Mouse (Mus musculus) forebrain, embryonic 16.5 days (tissue): ENCODE data around the gene Fry. TPM values are rescaled to one million over a fixed set of nuclear protein-coding genes. Genes with fewer than 3 reads are reported as not detected.

Source experiments
- ATAC-seq: fragments of 200-750 bp; cut with Nextera tagmentation; 2 replicates; pipeline ENCODE4 v1.8.0; 2017; ENCODE audit warnings: mild to moderate bottlenecking, moderate library complexity
- H3K27ac ChIP-seq: fragments of 300-500 bp; sonication (generic); 2 replicates; pipeline ENCODE4 v1.5.1; 2014; ENCODE audit warnings: low read length, control low read depth
- H3K27me3 ChIP-seq: fragments of 300-500 bp; sonication (generic); replicated peaks from 2 replicates; pipeline ENCODE4 v1.6.1; 2014; ENCODE audit warnings: low read length; ENCODE audit not compliant: control insufficient read depth, insufficient read depth
- H3K36me3 ChIP-seq: fragments of 300-500 bp; sonication (generic); 2 replicates; pipeline ENCODE4 v1.6.1; 2014; ENCODE audit not compliant: control insufficient read depth, insufficient read depth
- H3K4me1 ChIP-seq: fragments of 300-500 bp; sonication (generic); replicated peaks from 2 replicates; pipeline ENCODE4 v1.6.1; 2014; ENCODE audit warnings: low read length; ENCODE audit not compliant: control insufficient read depth, insufficient read depth
- H3K4me2 ChIP-seq: fragments of 300-500 bp; sonication (generic); 2 replicates; pipeline ENCODE4 v1.6.1; 2014; ENCODE audit warnings: mild to moderate bottlenecking, low read length, control low read depth
- H3K4me3 ChIP-seq: fragments of 300-500 bp; sonication (generic); replicated peaks from 2 replicates; pipeline ENCODE4 v1.5.1; 2014; ENCODE audit warnings: mild to moderate bottlenecking, low read length, control low read depth
- H3K9ac ChIP-seq: fragments of 300-500 bp; sonication (generic); replicated peaks from 2 replicates; pipeline ENCODE4 v1.6.1; 2014; ENCODE audit warnings: low read depth, low read length, control low read depth
- H3K9me3 ChIP-seq: fragments of 300-500 bp; sonication (generic); 2 replicates; pipeline ENCODE4 v1.6.1; 2016; ENCODE audit warnings: low read length; ENCODE audit not compliant: control insufficient read depth
- WGBS: fragments of 180-500 bp; shearing (Covaris S2); extraction: QIAGEN DNeasy Blood & Tissue Kit; methylation state at CpG from one replicate; pipeline ENCODE4 v1.1.7; 2014; 5-methylcytosine and 5-hydroxymethylcytosine counted together
- polyA plus RNA-seq: library from polyadenylated mRNA; unstranded; fragments of >200 nt; fragmentation: Nextera tagmentation; extraction: Ambion mirVana; gene quantifications from 2 replicates; pipeline ENCODE4 v1.2.1, GENCODE M21; 2015

The Fry gene
- polyA plus RNA-seq, 1 experiment from 2014 or later = 45.4 TPM

- Histone ChIP-seq H3K4me2 (no peak overlapping the region), H3K27ac (no peak overlapping the region), H3K27me3 (no peaks in the 10 kb centered on the region), H3K36me3 (no peaks in the 10 kb centered on the region), H3K9me3 (no peaks in the 10 kb centered on the region), H3K9ac (no peak overlapping the region), H3K4me3 (no peak overlapping the region), H3K4me1 (no peaks in the 10 kb centered on the region)
- no peak for ATAC-seq
- WGBS = 79% methylated on average over 6 of the region's 6 CpGs
Observed at GRCm38 (mm10) chr5:150298969-150299368, 180.5 kb downstream of the Fry start.

GRCm38 (mm10) chr5:150302123-150302522 lies 183.7 kb downstream of the Fry start:
- Histone ChIP-seq H3K4me2 (no peak overlapping the region), H3K9me3 (no peaks in the 10 kb centered on the region), H3K9ac (no peak overlapping the region), H3K27ac (no peak overlapping the region), H3K27me3 (no peaks in the 10 kb centered on the region), H3K4me3 (no peak overlapping the region), H3K36me3 (no peaks in the 10 kb centered on the region), H3K4me1 (no peaks in the 10 kb centered on the region)
- WGBS = 77% methylated on average over 2 of the region's 2 CpGs
- no peak for ATAC-seq

GRCm38 (mm10) chr5:150302996-150303395 lies 184.6 kb downstream of the Fry start:
- WGBS = 82% methylated on average over 5 of the region's 5 CpGs
- Histone ChIP-seq H3K4me1 (no peaks in the 10 kb centered on the region), H3K4me2 (no peak overlapping the region), H3K27me3 (no peaks in the 10 kb centered on the region), H3K27ac (no peak overlapping the region), H3K9me3 (no peaks in the 10 kb centered on the region), H3K9ac (no peak overlapping the region), H3K4me3 (no peak overlapping the region), H3K36me3 (no peaks in the 10 kb centered on the region)
- no peak for ATAC-seq

GRCm38 (mm10) chr5:150306497-150306896 lies 188.1 kb downstream of the Fry start:
- peaks cover 2% of the 10 kb centered on the region; the same call in 1 of the 2 replicates for H3K9me3 ChIP-seq
- ATAC-seq = no peak
- no peak overlapping the region for H3K4me3 ChIP-seq
- H3K9ac ChIP-seq = no peak overlapping the region
- no peaks in the 10 kb centered on the region for H3K4me1 ChIP-seq
- H3K36me3 ChIP-seq = peaks cover 8% of the 10 kb centered on the region
- no peak overlapping the region for H3K27ac ChIP-seq
- H3K4me2 ChIP-seq = no peak overlapping the region
- WGBS = 92% methylated on average over 5 of the region's 5 CpGs
- H3K27me3 ChIP-seq = no peaks in the 10 kb centered on the region

- 63% methylated on average over 2 of the region's 2 CpGs for WGBS
- no peak overlapping the region for H3K4me3 ChIP-seq
- H3K27ac ChIP-seq = no peak overlapping the region
- peaks cover 2% of the 10 kb centered on the region; the same call in 1 of the 2 replicates for H3K9me3 ChIP-seq
- H3K36me3 ChIP-seq = peaks cover 15% of the 10 kb centered on the region
- no peak overlapping the region for H3K4me2 ChIP-seq
- no peaks in the 10 kb centered on the region for H3K4me1 ChIP-seq
- ATAC-seq = no peak
- no peaks in the 10 kb centered on the region for H3K27me3 ChIP-seq
- H3K9ac ChIP-seq = no peak overlapping the region
Observed at GRCm38 (mm10) chr5:150313229-150313628, 194.8 kb downstream of the Fry start.

- no peak for ATAC-seq
- Histone ChIP-seq H3K9ac (no peak overlapping the region), H3K4me3 (no peak overlapping the region), H3K27me3 (no peaks in the 10 kb centered on the region), H3K4me1 (no peaks in the 10 kb centered on the region), H3K4me2 (no peak overlapping the region), H3K36me3 (peaks cover 15% of the 10 kb centered on the region), H3K9me3 (no peaks in the 10 kb centered on the region), H3K27ac (no peak overlapping the region)
- 96% methylated on average over 6 of the region's 6 CpGs for WGBS
Observed at GRCm38 (mm10) chr5:150314582-150314981, 196.1 kb downstream of the Fry start.

- H3K27me3 ChIP-seq = no peaks in the 10 kb centered on the region
- no peaks in the 10 kb centered on the region for H3K4me1 ChIP-seq
- H3K9ac ChIP-seq = no peak overlapping the region
- peaks cover 3% of the 10 kb centered on the region; the same call in 1 of the 2 replicates for H3K36me3 ChIP-seq
- H3K4me3 ChIP-seq = no peak overlapping the region
- H3K9me3 ChIP-seq = no peaks in the 10 kb centered on the region
- H3K4me2 ChIP-seq = no peak overlapping the region
- no peak overlapping the region for H3K27ac ChIP-seq
- WGBS = 81% methylated on average over 5 of the region's 5 CpGs
- no peak for ATAC-seq
Observed at GRCm38 (mm10) chr5:150325411-150325810, 207.0 kb downstream of the Fry start.

- no peaks in the 10 kb centered on the region for H3K4me1 ChIP-seq
- H3K4me3 ChIP-seq = no peak overlapping the region
- H3K36me3 ChIP-seq = peaks cover 3% of the 10 kb centered on the region; the same call in 1 of the 2 replicates
- WGBS = 85% methylated on average over 6 of the region's 6 CpGs
- H3K27me3 ChIP-seq = no peaks in the 10 kb centered on the region
- no peak for ATAC-seq
- no peak overlapping the region for H3K4me2 ChIP-seq
- H3K27ac ChIP-seq = no peak overlapping the region
- no peak overlapping the region for H3K9ac ChIP-seq
- no peaks in the 10 kb centered on the region for H3K9me3 ChIP-seq
Observed at GRCm38 (mm10) chr5:150328686-150329085, 210.2 kb downstream of the Fry start.

GRCm38 (mm10) chr5:150331821-150332220 lies 213.4 kb downstream of the Fry start:
- 85% methylated on average over 2 of the region's 2 CpGs for WGBS
- H3K27ac ChIP-seq = no peak overlapping the region
- no peaks in the 10 kb centered on the region for H3K27me3 ChIP-seq
- ATAC-seq = no peak
- no peak overlapping the region for H3K4me2 ChIP-seq
- no peaks in the 10 kb centered on the region for H3K36me3 ChIP-seq
- no peaks in the 10 kb centered on the region for H3K9me3 ChIP-seq
- H3K4me1 ChIP-seq = no peaks in the 10 kb centered on the region
- no peak overlapping the region for H3K9ac ChIP-seq
- H3K4me3 ChIP-seq = no peak overlapping the region

GRCm38 (mm10) chr5:150332810-150333209 lies 214.4 kb downstream of the Fry start:
- no peaks in the 10 kb centered on the region for H3K36me3 ChIP-seq
- H3K9me3 ChIP-seq = no peaks in the 10 kb centered on the region
- no peaks in the 10 kb centered on the region for H3K4me1 ChIP-seq
- no peak overlapping the region for H3K9ac ChIP-seq
- no peaks in the 10 kb centered on the region for H3K27me3 ChIP-seq
- WGBS = 86% methylated on average over 5 of the region's 5 CpGs
- ATAC-seq = no peak
- no peak overlapping the region for H3K27ac ChIP-seq
- H3K4me3 ChIP-seq = no peak overlapping the region
- H3K4me2 ChIP-seq = no peak overlapping the region
